Mouse (Mus musculus): ENCODE results near the gene Muc5b.
"Not testable (repeated sequence)": the region's sequence is repeated elsewhere in the genome, so short reads cannot be mapped to it uniquely, and the experiment has no call there.

The Muc5b gene

GRCm38 (mm10) chr7:141838779-141839178, at the start of gene Muc5b:
TSS of gene Muc5b (plus strand) at chr7:141839070.
- DNase-seq: no peak

GRCm38 (mm10) chr7:141794251-141794650, 44.6 kb upstream of the Muc5b start:
- DNase-seq: no peak

- DNase-seq: no peak
These were observed 35.7 kb upstream of the Muc5b start for GRCm38 (mm10) chr7:141803206-141803605.

- DNase-seq: peak; percentile 70
These were observed 33.5 kb upstream of the Muc5b start for GRCm38 (mm10) chr7:141805384-141805783.

GRCm38 (mm10) chr7:141807823-141808222, 31.0 kb upstream of the Muc5b start:
- not testable (repeated sequence) for DNase-seq

GRCm38 (mm10) chr7:141809933-141810332, 28.9 kb upstream of the Muc5b start:
- not testable (repeated sequence) for DNase-seq

GRCm38 (mm10) chr7:141813321-141813720, 25.5 kb upstream of the Muc5b start:
- no peak for DNase-seq

GRCm38 (mm10) chr7:141815361-141815760, 23.5 kb upstream of the Muc5b start:
- DNase-seq: no peak

- DNase-seq: no peak
These were observed 21.4 kb upstream of the Muc5b start for GRCm38 (mm10) chr7:141817355-141818075.

GRCm38 (mm10) chr7:141818267-141818666, 20.6 kb upstream of the Muc5b start:
- DNase-seq: no peak

- no peak for DNase-seq
These were observed 16.1 kb upstream of the Muc5b start for GRCm38 (mm10) chr7:141822582-141823261.

GRCm38 (mm10) chr7:141823699-141824098, 15.2 kb upstream of the Muc5b start:
- no peak for DNase-seq

GRCm38 (mm10) chr7:141824398-141824797, 14.5 kb upstream of the Muc5b start:
- no peak for DNase-seq

- no peak for DNase-seq
These were observed 2.9 kb upstream of the Muc5b start for GRCm38 (mm10) chr7:141835941-141836340.

GRCm38 (mm10) chr7:141836423-141836822, 2.4 kb upstream of the Muc5b start:
- no peak for DNase-seq

- DNase-seq: no peak
These were observed 1.5 kb downstream of the Muc5b start for GRCm38 (mm10) chr7:141840354-141840753.

GRCm38 (mm10) chr7:141861046-141861445, 22.2 kb downstream of the Muc5b start:
- DNase-seq: no peak

GRCm38 (mm10) chr7:141869644-141870043, 30.8 kb downstream of the Muc5b start:
- no peak for DNase-seq

GRCm38 (mm10) chr7:141870553-141870952, 31.7 kb downstream of the Muc5b start:
- DNase-seq: no peak

GRCm38 (mm10) chr7:141874891-141875290, 36.0 kb downstream of the Muc5b start:
- DNase-seq: no peak

GRCm38 (mm10) chr7:141878813-141879212, 39.9 kb downstream of the Muc5b start:
- DNase-seq: no peak

GRCm38 (mm10) chr7:141892151-141892550, 53.3 kb downstream of the Muc5b start:
- DNase-seq: no peak

GRCm38 (mm10) chr7:141901825-141902224, 63.0 kb downstream of the Muc5b start:
- DNase-seq: no peak

- peak; percentile 99 for DNase-seq
These were observed 63.4 kb downstream of the Muc5b start for GRCm38 (mm10) chr7:141902269-141902729.
